Comparison of ENCODE assay signal across 27 mouse cellular contexts in genomic region chr10:68007103-68007502, GRCm38 (mm10). TPM values are rescaled to one million over a fixed set of nuclear protein-coding genes. Genes with fewer than 3 reads are reported as not detected.
DNase-seq lines count a peak whose midpoint lies in the region; ATAC-seq and TF ChIP-seq lines count a peak whose summit lies in the region.
"Had no signal": no experiment of that assay in that cellular context is flagged by ENCODE, and none has a peak within 500 bp of the region (broad histone marks: within the 10 kb centered on the region; RNA-seq: fewer than 3 reads in every experiment).

No protein-coding gene starts in this region.

- H3K27ac ChIP-seq in heart, embryonic 15.5 days: peak overlapping the region; percentile 24; the same call in 1 of the 2 replicates
- H3K27ac ChIP-seq in kidney, embryonic 14.5 days (ENCODE audit: low read depth, low read length): no peak overlapping the region
- H3K27ac ChIP-seq in embryonic fibroblast, embryonic 13.5 days (ENCODE audit: insufficient read depth, low read length): peak overlapping the region; percentile 88
- no peak overlapping the region for H3K27ac ChIP-seq in hindbrain, embryonic 14.5 days
- H3K27ac ChIP-seq: embryonic facial prominence, embryonic 13.5 days; forebrain, embryonic 10.5 days; forebrain, embryonic 13.5 days; hindbrain, embryonic 12.5 days had no signal

- 83% methylated on average over 6 of the region's 6 CpGs for WGBS in heart, embryonic 15.5 days
- WGBS in kidney, embryonic 14.5 days: 96% methylated on average over 6 of the region's 6 CpGs
- WGBS in hindbrain, embryonic 14.5 days: 91% methylated on average over 6 of the region's 6 CpGs

- TF ChIP-seq CTCF in embryonic fibroblast, embryonic 13.5 days (IDR thresholded peaks at IDR 0.05; ENCODE audit: borderline replicate concordance, insufficient read depth, low read length): no peak

- DNase-seq in heart, adult 8-10 months (ENCODE audit: low spot score): no peak
- no peak for DNase-seq in kidney, adult 11 months
- DNase-seq in hindbrain, embryonic 14.5 days (ENCODE audit: low spot score): no peak
- DNase-seq: adrenal gland, adult 2 months; adrenal gland, postnatal 14 days; cerebellum, adult 11-12 months; cerebellum, adult 9-10 months; gastrocnemius, postnatal 10 days; gastrocnemius, postnatal 36 days; heart, adult 2 months; heart, postnatal 10 days; heart, postnatal 4 days had no signal

- no peaks in the 10 kb centered on the region for H3K9me3 ChIP-seq in heart, embryonic 15.5 days (replicated peaks)
- H3K9me3 ChIP-seq in kidney, embryonic 14.5 days (ENCODE audit: control insufficient read depth, low read length): no peaks in the 10 kb centered on the region
- H3K9me3 ChIP-seq in megakaryocyte, embryonic 14.5 days: peaks cover 7% of the 10 kb centered on the region
- H3K9me3 ChIP-seq in hindbrain, embryonic 14.5 days (ENCODE audit: control insufficient read depth, low read length): no peaks in the 10 kb centered on the region
- H3K9me3 ChIP-seq: forebrain, embryonic 10.5 days; forebrain, embryonic 13.5 days; hindbrain, embryonic 12.5 days had no signal

- H3K4me1 ChIP-seq in heart, embryonic 15.5 days (replicated peaks): peaks cover 30% of the 10 kb centered on the region
- H3K4me1 ChIP-seq in kidney, embryonic 14.5 days (ENCODE audit: control insufficient read depth, insufficient read depth, low read length): no peaks in the 10 kb centered on the region
- H3K4me1 ChIP-seq in megakaryocyte, embryonic 14.5 days: peaks cover 8% of the 10 kb centered on the region
- peaks cover 9% of the 10 kb centered on the region for H3K4me1 ChIP-seq in embryonic fibroblast, embryonic 13.5 days (ENCODE audit: control insufficient read depth, insufficient read depth, low read length)
- H3K4me1 ChIP-seq in hindbrain, embryonic 14.5 days (replicated peaks; ENCODE audit: control insufficient read depth, insufficient read depth, low read length): no peaks in the 10 kb centered on the region
- H3K4me1 ChIP-seq: forebrain, embryonic 10.5 days; forebrain, embryonic 13.5 days; hindbrain, embryonic 12.5 days had no signal

- no peak overlapping the region for H3K4me3 ChIP-seq in heart, embryonic 15.5 days
- H3K4me3 ChIP-seq in kidney, embryonic 14.5 days (ENCODE audit: low read length): no peak overlapping the region
- peak overlapping the region; percentile 31 for H3K4me3 ChIP-seq in megakaryocyte, embryonic 14.5 days (replicated peaks)
- no peak overlapping the region for H3K4me3 ChIP-seq in embryonic fibroblast, embryonic 13.5 days (ENCODE audit: insufficient read depth, low read length)
- no peak overlapping the region for H3K4me3 ChIP-seq in hindbrain, embryonic 14.5 days (replicated peaks; ENCODE audit: low read length)
- H3K4me3 ChIP-seq: embryonic facial prominence, embryonic 13.5 days; forebrain, embryonic 10.5 days; forebrain, embryonic 13.5 days; heart, adult 2 months; heart, embryonic 13.5 days; hindbrain, embryonic 12.5 days had no signal

- H3K36me3 ChIP-seq in heart, embryonic 15.5 days: peaks cover 7% of the 10 kb centered on the region; the same call in 1 of the 2 replicates
- peaks cover 3% of the 10 kb centered on the region; the same call in 1 of the 2 replicates for H3K36me3 ChIP-seq in kidney, embryonic 14.5 days (ENCODE audit: control insufficient read depth, insufficient read depth, low read length)
- peaks cover 7% of the 10 kb centered on the region for H3K36me3 ChIP-seq in megakaryocyte, embryonic 14.5 days (replicated peaks; ENCODE audit: low read length)
- H3K36me3 ChIP-seq in hindbrain, embryonic 14.5 days (replicated peaks; ENCODE audit: control insufficient read depth, insufficient read depth): no peaks in the 10 kb centered on the region

- H3K4me2 ChIP-seq in heart, embryonic 15.5 days: no peak overlapping the region
- H3K4me2 ChIP-seq in kidney, embryonic 14.5 days (replicated peaks; ENCODE audit: low read depth, low read length): no peak overlapping the region
- H3K4me2 ChIP-seq in hindbrain, embryonic 14.5 days (replicated peaks): no peak overlapping the region
- H3K4me2 ChIP-seq: embryonic facial prominence, embryonic 13.5 days; forebrain, embryonic 13.5 days; heart, embryonic 13.5 days; hindbrain, embryonic 12.5 days had no signal

- TF ChIP-seq POLR2A in embryonic fibroblast, embryonic 13.5 days (IDR thresholded peaks at IDR 0.05; ENCODE audit: low read depth, low read length): no peak

- no peak for ATAC-seq in heart, embryonic 15.5 days (replicated peaks; ENCODE audit: insufficient number of reproducible peaks, insufficient read depth, low FRiP score, low read depth)
- 0 out of 2 replicates have a peak, but pooled peaks have one; percentile 20 for ATAC-seq in kidney, embryonic 14.5 days (ENCODE audit: low FRiP score, low TSS enrichment)
- no peak for ATAC-seq in megakaryocyte, adult 5-6 weeks (ENCODE audit: poor library complexity, severe bottlenecking)
- ATAC-seq in hindbrain, embryonic 14.5 days (ENCODE audit: low FRiP score): no peak
- ATAC-seq: CD4-positive, CD25-positive, alpha-beta regulatory T cell, adult 4 months; forebrain, embryonic 13.5 days; forebrain, embryonic 16.5 days; hindbrain, embryonic 16.5 days; inflammation-experienced regulatory T-cells, adult 6 months; intestine, embryonic 16.5 days had no signal

- H3K9ac ChIP-seq in heart, embryonic 15.5 days: no peak overlapping the region
- no peak overlapping the region for H3K9ac ChIP-seq in kidney, embryonic 14.5 days (ENCODE audit: low read depth, low read length)
- H3K9ac ChIP-seq in hindbrain, embryonic 14.5 days: no peak overlapping the region
- H3K9ac ChIP-seq: embryonic facial prominence, embryonic 13.5 days; forebrain, embryonic 13.5 days; heart, embryonic 13.5 days; hindbrain, embryonic 12.5 days had no signal

- H3K27me3 ChIP-seq in heart, embryonic 15.5 days: no peaks in the 10 kb centered on the region
- H3K27me3 ChIP-seq in kidney, embryonic 14.5 days (ENCODE audit: control insufficient read depth, insufficient read depth, low read length): no peaks in the 10 kb centered on the region
- peaks cover 4% of the 10 kb centered on the region for H3K27me3 ChIP-seq in megakaryocyte, embryonic 14.5 days (replicated peaks)
- no peaks in the 10 kb centered on the region for H3K27me3 ChIP-seq in hindbrain, embryonic 14.5 days (ENCODE audit: control insufficient read depth, insufficient read depth, low read length)
- H3K27me3 ChIP-seq: embryonic facial prominence, embryonic 13.5 days; forebrain, embryonic 13.5 days; heart, embryonic 13.5 days; hindbrain, embryonic 12.5 days had no signal

RNA-seq across cellular contexts. Expression of gene Rtkn2, which starts 27.7 kb away (rescaled TPM):
- polyA plus RNA-seq in heart, embryonic 15.5 days (2015; fragmentation: Nextera tagmentation; extraction: Ambion mirVana): 6.3 and 7.3 TPM in 2 replicates
- under 1 TPM; 0.20 to 0.34 (median 0.28) TPM for total RNA-seq in heart, adult 8-10 months (2022)
- 7.4 and 11.5 TPM in 2 replicates for polyA plus RNA-seq in kidney, embryonic 14.5 days (2014; fragmentation: Nextera tagmentation; extraction: Ambion mirVana)
- polyA plus RNA-seq in megakaryocyte, embryonic 14.5 days (2012; ENCODE audit: insufficient read depth, low replicate concordance): not detected in 2 replicates
- total RNA-seq in megakaryocyte, adult 5-6 weeks (2015): 4.1 and 5.3 TPM in 2 replicates
- 7.6 and 8.6 TPM in 2 replicates for total RNA-seq in megakaryocyte, adult 5-6 weeks (2017)
- 1.2 and 3.0 TPM in 2 replicates for polyA plus RNA-seq in embryonic fibroblast, embryonic 13.5 days (2011; ENCODE audit: insufficient read length, low read depth, missing spikeins)
- 3.4 and 5.1 TPM in 2 replicates for polyA plus RNA-seq in hindbrain, embryonic 14.5 days (2014; fragmentation: Nextera tagmentation; extraction: Ambion mirVana)
- polyA plus RNA-seq: adrenal gland, adult 2 months had no signal

Comparison
In these comparisons a context has a peak if more than half of its experiments do, and no peak if none do; other contexts are left out.
1. H3K27ac ChIP-seq: peak in heart, embryonic 15.5 days (single experiment) and embryonic fibroblast, embryonic 13.5 days (single experiment); none in kidney, embryonic 14.5 days (single experiment) and hindbrain, embryonic 14.5 days (single experiment).